Mouse (Mus musculus): ENCODE results near the gene Cpxm2. TPM values are rescaled to one million over a fixed set of nuclear protein-coding genes. Genes with fewer than 3 reads are reported as not detected.

Cpxm2 gene
- total RNA-seq, 2 experiments from 2014 or later: 4.5 to 4.9 TPM

- DNase-seq (ENCODE audit: low spot score in 2 of 2): peak in 1 of 2 experiments; percentile 49
- intact Hi-C loops (cut with DNase I): no loop called here
These were observed 3.9 kb upstream of the Cpxm2 start for GRCm38 (mm10) chr7:132158321-132159025.

GRCm38 (mm10) chr7:132153725-132154147 is 803 bp downstream of the Cpxm2 start:
- peak; percentile 48 to 56 for DNase-seq (ENCODE audit: low spot score in 2 of 2)
- intact Hi-C loops (cut with DNase I): no loop called here

- DNase-seq (ENCODE audit: low spot score in 2 of 2): no peak
These were observed 9.2 kb downstream of the Cpxm2 start for GRCm38 (mm10) chr7:132145227-132145800.

DNA sequence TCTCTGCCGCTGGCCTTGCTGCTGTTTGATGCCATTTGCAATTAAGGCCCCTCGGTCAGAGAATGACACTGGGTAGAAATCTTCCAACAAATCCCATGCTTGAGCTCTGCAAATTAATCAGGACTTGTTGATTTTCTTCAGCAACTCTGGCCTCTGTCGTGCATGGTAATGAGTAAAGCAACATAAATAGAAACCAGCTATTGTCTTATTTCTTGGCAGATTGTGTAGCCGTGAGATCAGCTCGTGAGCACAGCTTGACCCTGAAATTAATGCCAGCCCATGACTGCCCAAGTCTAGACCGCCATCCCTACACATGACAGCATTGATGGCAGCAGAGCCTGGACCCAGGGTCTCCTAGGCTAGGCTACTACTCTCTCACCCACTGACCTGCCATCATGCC is 25.9 kb downstream of the Cpxm2 start:
- intact Hi-C loops (cut with DNase I): no loop called here
- DNase-seq (ENCODE audit: low spot score in 2 of 2): no peak

More at GRCm38 (mm10) chr7:132145227-132145800, 9.2 kb downstream of the Cpxm2 start:
- intact Hi-C loops (cut with DNase I): no loop called here

- intact Hi-C loops (cut with DNase I): no loop called here
- DNase-seq (ENCODE audit: low spot score in 2 of 2): peak; percentile 33 to 47
These were observed 29.6 kb downstream of the Cpxm2 start for GRCm38 (mm10) chr7:132124948-132125347.

GRCm38 (mm10) chr7:132123211-132123610 is 31.3 kb downstream of the Cpxm2 start:
- intact Hi-C loops (cut with DNase I): no loop called here
- no peak for DNase-seq (ENCODE audit: low spot score in 2 of 2)

DNA sequence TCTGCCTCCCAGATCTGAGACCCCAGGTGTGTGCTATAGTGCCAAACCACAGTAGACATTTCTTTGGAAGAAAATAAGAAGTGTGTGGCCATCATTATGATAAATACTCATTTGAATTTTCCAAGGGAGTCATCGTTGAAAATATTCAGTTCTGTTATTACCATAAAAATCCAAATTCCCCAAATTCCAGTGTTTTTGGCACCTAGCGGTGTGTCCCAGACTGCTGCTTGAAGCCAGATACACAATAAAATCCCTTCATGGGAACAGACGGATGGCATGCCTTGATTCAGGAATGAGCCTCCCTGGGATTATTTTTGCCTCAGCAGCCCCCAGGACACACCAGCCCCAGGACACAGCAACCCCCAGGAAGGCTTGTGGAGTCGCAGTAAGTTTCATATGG is 34.7 kb downstream of the Cpxm2 start:
- no peak for DNase-seq (ENCODE audit: low spot score in 2 of 2)
- intact Hi-C loops (cut with DNase I): no loop called here

GRCm38 (mm10) chr7:132111770-132112169 is 42.8 kb downstream of the Cpxm2 start:
- intact Hi-C loops (cut with DNase I): no loop called here
- DNase-seq (ENCODE audit: low spot score in 2 of 2): no peak

GRCm38 (mm10) chr7:132110308-132110707 is 44.2 kb downstream of the Cpxm2 start:
- intact Hi-C loops (cut with DNase I): no loop called here
- no peak for DNase-seq (ENCODE audit: low spot score in 2 of 2)

- peak; percentile 41 to 63 for DNase-seq (ENCODE audit: low spot score in 2 of 2)
- intact Hi-C loops (cut with DNase I): no loop called here
These were observed 47.6 kb downstream of the Cpxm2 start for GRCm38 (mm10) chr7:132106891-132107290.

DNA sequence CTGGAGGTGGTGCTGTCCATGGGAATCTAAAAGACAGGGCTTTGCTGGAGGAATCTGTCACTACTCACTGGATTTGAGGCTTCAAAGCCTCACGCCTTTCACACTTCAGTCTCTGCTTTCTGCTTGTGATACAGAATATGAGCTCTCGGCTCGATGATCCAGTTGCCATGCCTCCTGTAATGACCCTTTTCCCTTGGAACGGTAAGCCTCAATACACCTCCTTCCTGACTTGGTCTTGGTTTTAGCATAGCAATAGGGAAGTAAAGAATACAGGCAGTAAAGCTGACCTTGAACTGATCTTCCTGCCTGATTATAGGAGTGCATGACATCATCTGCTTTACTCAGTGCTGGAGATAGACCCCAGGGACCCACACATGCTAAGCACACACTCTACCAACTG is 49.2 kb downstream of the Cpxm2 start:
- no peak for DNase-seq (ENCODE audit: low spot score in 2 of 2)
- intact Hi-C loops (cut with DNase I): no loop called here

GRCm38 (mm10) chr7:132098441-132098840 is 56.1 kb downstream of the Cpxm2 start:
- DNase-seq (ENCODE audit: low spot score in 2 of 2): no peak
- intact Hi-C loops (cut with DNase I): no loop called here

- intact Hi-C loops (cut with DNase I): no loop called here
- no peak for DNase-seq (ENCODE audit: low spot score in 2 of 2)
These were observed 59.9 kb downstream of the Cpxm2 start for GRCm38 (mm10) chr7:132094666-132095065.

DNA sequence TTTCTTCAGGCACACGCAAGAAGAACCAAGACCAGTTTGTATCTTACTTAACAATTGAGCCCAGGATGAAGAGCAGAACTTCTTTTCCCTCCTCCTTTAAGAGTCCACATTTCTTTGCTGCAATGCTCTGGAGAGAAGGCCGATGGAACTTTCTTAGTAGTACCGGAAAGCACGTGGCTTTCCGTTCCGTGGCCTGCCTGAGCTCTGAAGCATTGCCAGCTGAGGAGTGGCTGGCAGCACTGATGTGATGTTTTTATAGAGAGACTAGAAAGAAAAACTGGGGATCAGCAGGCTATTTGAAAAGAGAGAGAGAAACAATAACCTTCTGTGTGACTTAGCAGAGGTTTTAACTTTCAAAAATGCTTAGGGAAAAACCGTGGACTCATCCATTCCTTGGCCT is 63.0 kb downstream of the Cpxm2 start:
- DNase-seq (ENCODE audit: low spot score in 2 of 2): no peak
- intact Hi-C loops (cut with DNase I): no loop called here

DNA sequence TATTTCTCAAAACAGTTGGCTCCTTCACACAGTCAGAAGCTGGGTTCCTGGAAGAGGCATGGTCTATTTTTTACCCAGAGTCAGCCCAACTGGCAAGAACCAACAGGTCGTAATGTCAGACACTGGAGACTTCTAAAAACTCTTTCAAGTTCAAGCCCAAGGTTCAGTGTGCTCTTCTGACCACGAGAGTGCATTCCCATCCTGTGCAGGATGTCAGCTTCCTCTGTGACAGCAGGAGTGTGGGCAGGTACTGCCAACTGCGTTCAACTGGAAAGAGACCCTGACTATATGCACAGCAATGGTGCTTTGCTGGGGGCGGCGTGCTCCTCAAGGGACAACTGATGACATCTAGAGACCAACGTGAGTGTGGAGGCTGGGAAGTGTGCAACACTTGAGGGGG is 65.9 kb downstream of the Cpxm2 start:
- DNase-seq (ENCODE audit: low spot score in 2 of 2): no peak
- intact Hi-C loops (cut with DNase I): no loop called here

DNA sequence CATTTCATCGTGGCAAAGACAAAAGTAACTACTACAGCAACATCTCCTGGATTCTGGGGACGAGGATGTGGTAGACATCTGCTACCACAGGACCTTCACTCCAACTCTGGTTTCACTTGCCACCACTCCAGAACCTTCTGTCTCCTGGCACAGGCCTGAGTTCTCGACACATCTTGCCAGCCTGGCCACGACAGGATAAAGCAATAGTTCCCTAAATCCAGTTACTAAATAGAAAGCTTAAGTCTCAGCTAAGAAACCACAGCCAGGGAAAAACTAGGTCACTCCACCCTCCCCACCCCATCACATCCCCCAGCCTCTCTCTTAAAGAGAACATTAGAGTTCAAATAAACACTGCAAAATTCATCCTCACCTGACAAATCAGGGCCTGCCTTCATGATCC is 66.4 kb downstream of the Cpxm2 start:
- DNase-seq (ENCODE audit: low spot score in 2 of 2): no peak
- intact Hi-C loops (cut with DNase I): no loop called here

DNA sequence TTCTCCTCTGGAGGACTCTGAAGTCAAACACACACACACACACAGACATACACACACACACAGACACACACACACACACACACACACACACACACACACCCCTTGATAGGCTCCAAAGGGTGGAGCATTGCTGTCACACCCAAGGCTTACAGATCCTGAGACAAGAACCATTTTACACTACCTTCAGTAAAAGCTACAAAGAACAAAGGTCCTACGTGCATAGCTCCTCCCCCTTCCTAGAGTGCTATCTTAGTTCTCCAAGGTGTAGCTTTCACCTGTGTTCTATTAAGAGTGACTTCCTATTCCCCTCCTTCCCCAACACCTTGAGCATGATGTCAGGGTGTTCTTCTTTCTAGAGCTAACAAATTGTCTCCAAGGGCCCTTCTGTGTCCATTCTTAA is 78.7 kb downstream of the Cpxm2 start:
- intact Hi-C loops (cut with DNase I): loop anchor here (10.0 kb wide), 1 partner anchor 129 kb away; no protein-coding TSS in a partner anchor
- no peak for DNase-seq (ENCODE audit: low spot score in 2 of 2)

- no peak for DNase-seq (ENCODE audit: low spot score in 2 of 2)
- intact Hi-C loops (cut with DNase I): loop anchor here (10.0 kb wide), 1 partner anchor 130 kb away; no protein-coding TSS in a partner anchor
These were observed 80.0 kb downstream of the Cpxm2 start for GRCm38 (mm10) chr7:132074503-132074902.

- intact Hi-C loops (cut with DNase I): loop anchor here (10.0 kb wide), 1 partner anchor 134 kb away; no protein-coding TSS in a partner anchor
- DNase-seq (ENCODE audit: low spot score in 2 of 2): no peak
These were observed 83.5 kb downstream of the Cpxm2 start for GRCm38 (mm10) chr7:132070877-132071625.

GRCm38 (mm10) chr7:132067951-132068350 is 86.6 kb downstream of the Cpxm2 start:
- intact Hi-C loops (cut with DNase I): no loop called here
- DNase-seq (ENCODE audit: low spot score in 2 of 2): peak; percentile 65 to 76
